Mouse (Mus musculus): ENCODE results near the gene Rasd2. TPM values are rescaled to one million over a fixed set of nuclear protein-coding genes. Genes with fewer than 3 reads are reported as not detected.

Rasd2 gene
- polyA plus RNA-seq, 1 experiment, result not detected

DNA sequence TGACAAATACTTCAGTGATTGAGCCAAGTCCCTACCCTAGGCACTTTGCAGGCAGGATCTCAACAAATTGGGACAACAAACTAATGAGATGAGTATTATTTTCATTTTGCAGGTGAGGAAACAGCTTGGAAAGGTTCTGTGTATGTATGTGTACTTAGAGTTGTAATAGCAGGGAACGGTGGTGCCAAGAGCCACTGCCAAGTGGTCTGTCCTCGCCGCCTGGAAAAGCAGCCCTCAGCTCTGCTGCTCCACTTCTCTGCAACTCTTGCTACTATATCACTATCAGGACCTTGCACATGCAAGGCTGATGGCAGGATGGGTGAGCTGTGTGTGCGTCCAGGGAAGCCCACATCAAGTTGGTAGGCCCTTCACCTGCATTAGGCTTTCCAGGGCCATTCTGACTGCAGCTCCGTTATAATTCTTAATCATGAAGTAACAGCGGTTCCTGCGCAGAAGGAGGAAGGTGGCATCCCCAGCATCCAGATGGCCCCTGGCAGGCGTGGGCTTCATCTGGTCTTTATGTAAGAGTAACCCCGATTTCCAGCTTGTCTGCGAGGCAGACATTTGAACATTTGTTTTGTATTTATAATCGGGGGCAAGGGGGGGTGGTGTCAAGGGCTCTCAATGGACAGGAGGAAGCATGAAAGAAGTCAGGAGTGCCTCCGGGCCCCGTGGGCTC is 9.4 kb upstream of the Rasd2 start:
- Histone ChIP-seq H3K36me3 (ENCODE audit: control insufficient read depth, insufficient read depth) (no peaks in the 10 kb centered on the region), H3K4me3 (no peak overlapping the region), H3K4me2 (ENCODE audit: low read depth) (no peak overlapping the region), H3ac (ENCODE audit: control insufficient read depth, insufficient read length) (no peak overlapping the region), H3K79me2 (ENCODE audit: control insufficient read depth, insufficient read depth) (no peaks in the 10 kb centered on the region), H3K27me3 (ENCODE audit: control insufficient read depth, insufficient read depth, insufficient read length) (peaks cover 13% of the 10 kb centered on the region)
- TF ChIP-seq CEBPB (IDR thresholded peaks at IDR 0.05; ENCODE audit: insufficient read depth, poor library complexity, severe bottlenecking) (no peak), MYOD1 (IDR thresholded peaks at IDR 0.05; ENCODE audit: control insufficient read depth in 1 of 3, insufficient read length in 2 of 3, low read depth in 2 of 3) (no peak)

DNA sequence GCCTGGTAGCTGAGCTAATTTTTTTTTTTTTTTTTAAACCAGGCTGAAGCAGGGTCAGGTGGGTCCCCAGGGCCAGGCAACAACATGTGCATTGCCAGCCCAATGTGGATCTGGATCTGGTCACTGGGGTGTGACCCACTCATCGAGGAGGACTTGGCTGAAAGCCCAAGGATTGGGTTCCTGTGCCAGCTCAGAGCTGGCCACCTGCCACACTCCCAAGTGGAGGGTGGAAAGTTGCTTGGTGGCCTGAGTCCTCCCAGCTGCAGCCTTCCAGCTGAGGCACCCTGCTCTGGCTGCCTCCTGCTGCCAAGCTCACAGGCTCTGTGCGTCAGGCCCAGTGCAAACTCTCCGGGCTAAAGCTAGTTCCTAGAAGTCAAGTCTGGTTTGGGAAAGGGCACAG is 2.3 kb upstream of the Rasd2 start:
- no peaks in the 10 kb centered on the region for H3K36me3 ChIP-seq (ENCODE audit: control insufficient read depth, insufficient read depth)
- H3K79me2 ChIP-seq (ENCODE audit: control insufficient read depth, insufficient read depth), result no peaks in the 10 kb centered on the region
- H3K4me3 ChIP-seq, result no peak overlapping the region
- no peak overlapping the region for H3ac ChIP-seq (ENCODE audit: control insufficient read depth, insufficient read length)
- no peak overlapping the region for H3K4me2 ChIP-seq (ENCODE audit: low read depth)
- TF ChIP-seq TCF12 (IDR thresholded peaks at IDR 0.05; ENCODE audit: insufficient read depth, poor library complexity, severe bottlenecking), result no peak
- H3K27me3 ChIP-seq (ENCODE audit: control insufficient read depth, insufficient read depth, insufficient read length), result peaks cover 32% of the 10 kb centered on the region

DNA sequence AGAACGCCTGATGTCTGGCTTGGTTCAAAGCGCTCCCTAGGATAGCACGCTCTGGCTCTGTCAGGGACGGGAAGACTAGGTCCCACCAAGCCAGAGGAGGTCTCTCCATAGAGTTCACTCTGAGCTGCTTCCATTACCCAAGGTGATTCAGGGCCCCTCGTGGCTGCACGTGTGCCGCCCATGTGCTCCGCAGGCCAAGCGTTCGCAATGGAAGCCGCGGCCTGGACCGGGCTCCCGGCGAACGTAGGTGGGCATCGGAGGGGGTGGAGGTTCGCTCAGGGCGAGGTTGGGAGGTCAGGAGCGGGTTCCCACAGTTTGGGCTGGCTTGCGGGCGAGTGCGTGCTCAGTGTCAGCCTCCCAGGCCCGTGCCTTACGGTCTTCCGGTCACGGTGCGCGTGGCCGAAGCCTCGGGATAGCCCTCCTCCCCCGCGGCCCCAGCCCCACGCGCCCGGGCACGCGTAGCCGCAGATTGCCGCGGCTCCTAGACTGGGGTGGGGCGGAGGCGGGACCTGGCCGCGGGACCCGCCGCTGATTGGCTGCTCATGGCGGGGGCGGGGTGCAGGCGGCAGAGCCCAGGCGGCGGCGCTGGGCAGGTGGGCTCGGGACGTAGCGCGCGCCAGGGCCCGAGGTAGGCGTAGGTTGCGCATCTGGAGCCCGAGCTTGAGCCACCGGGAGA is 975 bp upstream of the Rasd2 start:
- peaks cover 32% of the 10 kb centered on the region for H3K27me3 ChIP-seq (ENCODE audit: control insufficient read depth, insufficient read depth, insufficient read length)

DNA sequence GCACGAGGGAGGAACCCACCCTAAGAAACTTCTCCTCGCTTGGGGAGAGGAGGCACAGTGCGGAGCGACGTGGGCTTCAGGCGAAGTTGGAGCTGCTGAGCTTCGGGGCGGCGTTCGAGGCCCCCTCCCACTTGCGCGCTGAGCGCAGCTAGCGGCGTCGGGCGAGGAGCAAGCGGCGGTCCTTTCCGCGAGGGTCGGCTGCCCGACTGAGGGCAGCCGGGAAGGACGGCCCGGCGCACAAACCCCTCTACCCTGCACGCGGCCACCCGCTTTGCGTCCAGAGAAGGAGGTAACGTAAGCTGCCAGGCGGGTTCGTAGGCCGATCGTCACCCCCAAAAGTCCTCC is 465 bp upstream of the Rasd2 start:
- H3ac ChIP-seq (ENCODE audit: control insufficient read depth, insufficient read length), result no peak overlapping the region
- H3K4me3 ChIP-seq, result no peak overlapping the region
- peaks cover 32% of the 10 kb centered on the region for H3K27me3 ChIP-seq (ENCODE audit: control insufficient read depth, insufficient read depth, insufficient read length)
- no peaks in the 10 kb centered on the region for H3K36me3 ChIP-seq (ENCODE audit: control insufficient read depth, insufficient read depth)
- no peak for TF ChIP-seq MAX (IDR thresholded peaks at IDR 0.05; ENCODE audit: low read depth)
- no peak for TF ChIP-seq USF1 (IDR thresholded peaks at IDR 0.05; ENCODE audit: low read depth)
- H3K79me2 ChIP-seq (ENCODE audit: control insufficient read depth, insufficient read depth), result no peaks in the 10 kb centered on the region
- no peak overlapping the region for H3K4me2 ChIP-seq (ENCODE audit: low read depth)

More for the DNA sequence above, 975 bp upstream of the Rasd2 start:
- H3K4me2 ChIP-seq (ENCODE audit: low read depth), result no peak overlapping the region
- H3ac ChIP-seq (ENCODE audit: control insufficient read depth, insufficient read length), result no peak overlapping the region
- no peaks in the 10 kb centered on the region for H3K79me2 ChIP-seq (ENCODE audit: control insufficient read depth, insufficient read depth)
- TF ChIP-seq TCF12 (IDR thresholded peaks at IDR 0.05; ENCODE audit: insufficient read depth, poor library complexity, severe bottlenecking) (no peak), TCF3 (IDR thresholded peaks at IDR 0.05; ENCODE audit: insufficient read length, low read depth) (no peak), USF1 (IDR thresholded peaks at IDR 0.05; ENCODE audit: low read depth) (no peak), MYOD1 (IDR thresholded peaks at IDR 0.05; ENCODE audit: control insufficient read depth in 1 of 3, insufficient read length in 2 of 3, low read depth in 2 of 3) (no peak), SRF (IDR thresholded peaks at IDR 0.05; ENCODE audit: control insufficient read depth, insufficient read length, low read depth) (no peak)
- no peak overlapping the region for H3K4me3 ChIP-seq
- H3K36me3 ChIP-seq (ENCODE audit: control insufficient read depth, insufficient read depth), result no peaks in the 10 kb centered on the region

DNA sequence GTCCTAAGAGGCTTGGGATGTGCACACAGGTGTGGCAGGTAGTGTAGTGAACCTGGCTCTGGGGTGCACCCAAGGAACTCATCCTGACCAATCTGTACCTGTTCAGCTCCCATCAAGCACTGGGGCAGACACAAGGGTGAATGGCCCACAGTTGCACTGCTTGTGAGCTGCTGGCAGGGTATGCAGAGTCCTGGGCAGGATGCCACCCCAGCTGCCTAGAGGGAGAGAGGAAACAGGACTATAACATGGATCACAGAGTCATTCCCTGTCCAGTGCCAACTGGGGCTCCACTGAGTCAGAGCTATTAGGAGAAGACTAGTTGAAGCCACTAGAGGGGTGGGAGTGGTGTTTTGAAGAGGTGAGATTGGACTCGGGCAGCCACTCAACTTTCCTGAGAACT is 1.3 kb downstream of the Rasd2 start:
- no peak overlapping the region for H3K4me2 ChIP-seq (ENCODE audit: low read depth)

DNA sequence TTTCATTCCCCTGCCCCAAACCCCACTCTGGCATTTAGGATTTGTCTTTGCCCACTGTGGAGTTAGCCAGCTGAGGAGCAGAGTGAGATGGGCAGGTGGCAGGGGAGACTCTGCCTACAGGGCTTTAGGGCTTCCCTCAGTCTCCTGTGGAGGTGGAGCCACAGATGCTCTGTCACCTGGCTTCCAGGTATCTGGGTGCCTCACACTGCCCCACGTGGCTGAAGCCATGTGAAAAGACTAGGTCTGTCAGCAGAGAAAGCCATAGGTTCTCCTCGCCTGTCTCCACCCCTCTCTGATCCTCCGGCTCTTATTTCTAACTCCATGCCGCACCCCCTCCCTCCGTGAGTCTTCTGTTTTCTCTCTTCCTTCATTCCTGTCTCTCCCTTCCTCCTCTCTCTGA is 2.2 kb downstream of the Rasd2 start:
- Histone ChIP-seq H3K27me3 (ENCODE audit: control insufficient read depth, insufficient read depth, insufficient read length) (peaks cover 32% of the 10 kb centered on the region), H3K79me2 (ENCODE audit: control insufficient read depth, insufficient read depth) (no peaks in the 10 kb centered on the region), H3ac (ENCODE audit: control insufficient read depth, insufficient read length) (no peak overlapping the region), H3K4me2 (ENCODE audit: low read depth) (no peak overlapping the region), H3K36me3 (ENCODE audit: control insufficient read depth, insufficient read depth) (no peaks in the 10 kb centered on the region), H3K4me3 (no peak overlapping the region)
- TF ChIP-seq REST (IDR thresholded peaks at IDR 0.05; ENCODE audit: insufficient read depth, insufficient read length) (no peak), CEBPB (IDR thresholded peaks at IDR 0.05; ENCODE audit: insufficient read depth, poor library complexity, severe bottlenecking) (no peak), POLR2AphosphoS2 (IDR thresholded peaks at IDR 0.05; ENCODE audit: insufficient read length, low read depth) (no peak), TCF3 (IDR thresholded peaks at IDR 0.05; ENCODE audit: insufficient read length, low read depth) (no peak)

More for the DNA sequence above, 1.3 kb downstream of the Rasd2 start:
- H3ac ChIP-seq (ENCODE audit: control insufficient read depth, insufficient read length), result no peak overlapping the region
- H3K27me3 ChIP-seq (ENCODE audit: control insufficient read depth, insufficient read depth, insufficient read length), result peaks cover 32% of the 10 kb centered on the region
- H3K4me3 ChIP-seq, result no peak overlapping the region
- no peaks in the 10 kb centered on the region for H3K79me2 ChIP-seq (ENCODE audit: control insufficient read depth, insufficient read depth)
- no peaks in the 10 kb centered on the region for H3K36me3 ChIP-seq (ENCODE audit: control insufficient read depth, insufficient read depth)
- TF ChIP-seq E2F4 (IDR thresholded peaks at IDR 0.05; ENCODE audit: insufficient read depth) (no peak), SRF (IDR thresholded peaks at IDR 0.05; ENCODE audit: control insufficient read depth, insufficient read length, low read depth) (no peak), MYOD1 (IDR thresholded peaks at IDR 0.05; ENCODE audit: control insufficient read depth in 1 of 3, insufficient read length in 2 of 3, low read depth in 2 of 3) (no peak), TCF3 (IDR thresholded peaks at IDR 0.05; ENCODE audit: insufficient read length, low read depth) (no peak), USF1 (IDR thresholded peaks at IDR 0.05; ENCODE audit: low read depth) (no peak), POLR2AphosphoS2 (IDR thresholded peaks at IDR 0.05; ENCODE audit: insufficient read length, low read depth) (no peak), MYOG (IDR thresholded peaks at IDR 0.05; ENCODE audit: control insufficient read depth in 1 of 3, insufficient read depth in 1 of 3, insufficient read length in 2 of 3, low read depth in 2 of 3) (no peak), POLR2A (IDR thresholded peaks at IDR 0.05; ENCODE audit: insufficient read length, low read depth) (no peak), TCF12 (IDR thresholded peaks at IDR 0.05; ENCODE audit: insufficient read depth, poor library complexity, severe bottlenecking) (no peak), MAX (IDR thresholded peaks at IDR 0.05; ENCODE audit: low read depth) (no peak), REST (IDR thresholded peaks at IDR 0.05; ENCODE audit: insufficient read depth, insufficient read length) (no peak), CEBPB (IDR thresholded peaks at IDR 0.05; ENCODE audit: insufficient read depth, poor library complexity, severe bottlenecking) (no peak)
